Mouse (Mus musculus) right cerebral cortex, postnatal 4 days (tissue): ENCODE measurements at regions not wholly inside any gene's neighbourhood (a gene's known extent, or its start where the extent isn't known, plus 50 kb on each side); places are given as distances from the start of the nearest gene placed in this dataset.
"Not testable (repeated sequence)": the region's sequence is repeated elsewhere in the genome, so short reads cannot be mapped to it uniquely, and the experiment has no call there.

Experiments
- DNase-seq: peaks from one replicate; pipeline ENCODE4 v3.0.0-alpha.2; 2022

- DNase-seq: no peak
These were observed 59.1 kb downstream of the Zbtb18 start for GRCm38 (mm10) chr1:177501288-177501687.

GRCm38 (mm10) chr1:177503946-177504345, 61.8 kb downstream of the Zbtb18 start:
- no peak for DNase-seq

- DNase-seq: no peak
These were observed 62.6 kb downstream of the Zbtb18 start for GRCm38 (mm10) chr1:177504743-177505142.

- not testable (repeated sequence) for DNase-seq
These were observed 65.2 kb downstream of the Zbtb18 start for GRCm38 (mm10) chr1:177507398-177507797.

- no peak for DNase-seq
These were observed 67.6 kb downstream of the Zbtb18 start for GRCm38 (mm10) chr1:177509786-177510185.

- no peak for DNase-seq
These were observed 70.0 kb downstream of the Zbtb18 start for GRCm38 (mm10) chr1:177512116-177512515.

GRCm38 (mm10) chr1:177517934-177518610, 75.9 kb downstream of the Zbtb18 start:
- DNase-seq: no peak

GRCm38 (mm10) chr1:177518897-177519513, 76.9 kb downstream of the Zbtb18 start:
- DNase-seq: no peak

- DNase-seq: no peak
These were observed 79.0 kb downstream of the Zbtb18 start for GRCm38 (mm10) chr1:177521110-177521509.

- no peak for DNase-seq
These were observed 83.0 kb downstream of the Zbtb18 start for GRCm38 (mm10) chr1:177525141-177525540.

GRCm38 (mm10) chr1:177531791-177532190, 89.6 kb downstream of the Zbtb18 start:
- DNase-seq: no peak

- no peak for DNase-seq
These were observed 90.5 kb downstream of the Zbtb18 start for GRCm38 (mm10) chr1:177532656-177533055.

GRCm38 (mm10) chr1:177533332-177533731, 91.2 kb downstream of the Zbtb18 start:
- DNase-seq: no peak

GRCm38 (mm10) chr1:177545031-177545735, 103.0 kb downstream of the Zbtb18 start:
- no peak for DNase-seq

- no peak for DNase-seq
These were observed 105.6 kb downstream of the Zbtb18 start for GRCm38 (mm10) chr1:177547716-177548115.

GRCm38 (mm10) chr1:177555471-177556291, 113.5 kb downstream of the Zbtb18 start:
- no peak for DNase-seq

GRCm38 (mm10) chr1:177557432-177557831, 115.3 kb downstream of the Zbtb18 start:
- DNase-seq: no peak

- DNase-seq: no peak
These were observed 115.7 kb downstream of the Zbtb18 start for GRCm38 (mm10) chr1:177557856-177558255.

GRCm38 (mm10) chr1:177561716-177562588, 119.8 kb downstream of the Zbtb18 start:
- DNase-seq: no peak

GRCm38 (mm10) chr1:177562589-177562912, 120.4 kb downstream of the Zbtb18 start:
- no peak for DNase-seq

GRCm38 (mm10) chr1:177565678-177566077, 123.5 kb downstream of the Zbtb18 start:
- DNase-seq: no peak
